Mouse (Mus musculus) hindbrain, postnatal 0 days (tissue): ENCODE measurements around the gene Fcamr. TPM values are rescaled to one million over a fixed set of nuclear protein-coding genes. Genes with fewer than 3 reads are reported as not detected.

ENCODE experiments used
- ATAC-seq: fragments of 200-750 bp; cut with Nextera tagmentation; 2 replicates; pipeline ENCODE4 v1.8.0; 2017; ENCODE audit warnings: mild to moderate bottlenecking, moderate TSS enrichment, moderate library complexity
- DNase-seq: peaks from one replicate; pipeline ENCODE4 v3.0.0-alpha.2; 2015; ENCODE audit warnings: low spot score
- H3K27ac ChIP-seq: fragments of 300-500 bp; sonication (generic); 2 replicates; pipeline ENCODE4 v1.5.1; 2014; ENCODE audit warnings: mild to moderate bottlenecking
- H3K27me3 ChIP-seq: fragments of 300-500 bp; sonication (generic); 2 replicates; pipeline ENCODE4 v1.6.1; 2014; ENCODE audit warnings: low read length, mixed read lengths; ENCODE audit not compliant: insufficient read depth
- H3K36me3 ChIP-seq: fragments of 300-500 bp; sonication (generic); 2 replicates; pipeline ENCODE4 v1.6.1; 2014; ENCODE audit warnings: low read length, mixed read lengths; ENCODE audit not compliant: insufficient read depth
- H3K4me1 ChIP-seq: fragments of 300-500 bp; sonication (generic); 2 replicates; pipeline ENCODE4 v1.6.1; 2014; ENCODE audit warnings: antibody characterized with exemption, low read length, mixed read lengths; ENCODE audit not compliant: insufficient read depth
- H3K4me2 ChIP-seq: fragments of 300-500 bp; sonication (generic); 2 replicates; pipeline ENCODE4 v1.6.1; 2014; ENCODE audit warnings: low read depth, mild to moderate bottlenecking, low read length, moderate library complexity, mixed read lengths
- H3K4me3 ChIP-seq: fragments of 300-500 bp; sonication (generic); 2 replicates; pipeline ENCODE4 v1.5.1; 2014; ENCODE audit warnings: low read length
- H3K9ac ChIP-seq: fragments of 300-500 bp; sonication (generic); replicated peaks from 2 replicates; pipeline ENCODE4 v1.6.1; 2014; ENCODE audit warnings: mild to moderate bottlenecking, low read length, moderate library complexity, mixed read lengths
- H3K9me3 ChIP-seq: fragments of 300-500 bp; sonication (generic); 2 replicates; pipeline ENCODE4 v1.6.1; 2016; ENCODE audit warnings: low read length, mixed read lengths
- CTCF ChIP-seq: IDR thresholded peaks from 2 replicates; pipeline ENCODE4 v1.5.1; 2016; ENCODE audit warnings: antibody characterized with exemption, control low read depth, low read depth
- WGBS: fragments of 180-500 bp; shearing (Covaris S2); extraction: QIAGEN DNeasy Blood & Tissue Kit; methylation state at CpG from one replicate; pipeline ENCODE4 v1.1.7; 2014; 5-methylcytosine and 5-hydroxymethylcytosine counted together
- polyA plus RNA-seq: library from polyadenylated mRNA; unstranded; fragments of >200 nt; fragmentation: Nextera tagmentation; extraction: Ambion mirVana; gene quantifications from 2 replicates; pipeline ENCODE4 v1.2.1, GENCODE M21; 2015
- total RNA-seq: library from RNA; depleted of rRNA; stranded (reverse); fragments of >200 nt; gene quantifications from 2 replicates; pipeline ENCODE4 v1.2.3, GENCODE M21; 2014

Gene Fcamr
- total and polyA plus RNA-seq, 2 experiments from 2014 or later: not detected

- no peaks in the 10 kb centered on the region for H3K36me3 ChIP-seq
Observed at GRCm38 (mm10) chr1:130787001-130787400, 13.7 kb upstream of the Fcamr start.

DNA sequence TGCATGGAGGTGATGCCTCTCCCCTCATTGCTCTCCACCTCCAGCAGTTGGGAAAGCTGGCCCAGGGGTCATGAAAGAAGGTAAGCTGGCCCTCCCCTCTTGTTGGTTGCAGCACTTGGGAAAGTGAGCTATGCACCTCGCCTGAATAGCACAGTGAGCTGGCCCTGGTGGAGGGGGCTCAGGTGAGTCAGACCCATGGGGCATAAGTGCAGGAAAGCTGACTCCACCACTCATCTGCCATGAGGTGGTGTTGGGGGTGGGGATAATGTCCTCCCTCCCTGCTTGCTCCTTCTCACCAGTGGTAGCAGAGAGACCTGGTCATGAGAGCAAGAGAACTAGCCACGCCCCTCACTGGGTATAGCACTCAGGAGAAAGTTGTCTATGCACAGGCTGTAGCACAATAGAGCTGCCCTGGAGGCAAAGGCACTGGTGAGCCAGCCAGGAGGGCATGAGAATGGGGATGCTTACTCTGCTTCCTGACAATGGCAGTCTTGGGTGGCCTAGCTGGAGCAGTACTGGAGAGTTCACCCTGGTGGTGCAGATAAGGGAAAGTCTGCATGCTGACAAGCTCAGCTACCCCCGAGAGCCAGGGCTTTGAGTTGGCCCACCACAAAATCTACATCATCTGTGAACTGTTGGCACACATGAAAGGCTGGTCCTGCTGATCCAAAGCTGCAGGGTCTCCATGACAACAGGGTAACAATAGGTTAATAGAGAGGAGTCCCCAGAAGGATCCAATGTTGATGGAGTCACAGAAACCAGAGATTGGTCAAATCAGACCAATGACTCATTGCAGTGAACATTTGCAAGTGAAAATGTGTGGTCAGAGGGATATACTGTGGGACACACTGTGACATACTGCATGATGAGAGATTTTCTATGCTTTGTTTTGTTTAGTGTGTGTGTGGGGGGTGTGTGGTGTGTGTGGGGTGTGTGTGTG, 10.9 kb upstream of the Fcamr start:
- Histone ChIP-seq H3K9ac (no peak overlapping the region), H3K27ac (no peak overlapping the region), H3K36me3 (no peaks in the 10 kb centered on the region), H3K4me2 (no peak overlapping the region), H3K4me3 (no peak overlapping the region), H3K9me3 (no peaks in the 10 kb centered on the region), H3K27me3 (no peaks in the 10 kb centered on the region), H3K4me1 (no peaks in the 10 kb centered on the region)
- no peak for TF ChIP-seq CTCF
- DNase-seq (no peak), ATAC-seq (peak; percentile 63)
- 55% methylated on average over 3 of the region's 3 CpGs for WGBS

More at GRCm38 (mm10) chr1:130787001-130787400, 13.7 kb upstream of the Fcamr start:
- ATAC-seq (no peak), DNase-seq (no peak)
- H3K27ac ChIP-seq: no peak overlapping the region
- peak; percentile 34; the same call in 1 of the 2 replicates for TF ChIP-seq CTCF
- no peak overlapping the region for H3K4me2 ChIP-seq
- no peaks in the 10 kb centered on the region for H3K27me3 ChIP-seq
- no peak overlapping the region for H3K9ac ChIP-seq
- no peaks in the 10 kb centered on the region for H3K9me3 ChIP-seq
- WGBS: 39% methylated on average over 4 of the region's 4 CpGs
- no peak overlapping the region for H3K4me3 ChIP-seq
- no peaks in the 10 kb centered on the region for H3K4me1 ChIP-seq

DNA sequence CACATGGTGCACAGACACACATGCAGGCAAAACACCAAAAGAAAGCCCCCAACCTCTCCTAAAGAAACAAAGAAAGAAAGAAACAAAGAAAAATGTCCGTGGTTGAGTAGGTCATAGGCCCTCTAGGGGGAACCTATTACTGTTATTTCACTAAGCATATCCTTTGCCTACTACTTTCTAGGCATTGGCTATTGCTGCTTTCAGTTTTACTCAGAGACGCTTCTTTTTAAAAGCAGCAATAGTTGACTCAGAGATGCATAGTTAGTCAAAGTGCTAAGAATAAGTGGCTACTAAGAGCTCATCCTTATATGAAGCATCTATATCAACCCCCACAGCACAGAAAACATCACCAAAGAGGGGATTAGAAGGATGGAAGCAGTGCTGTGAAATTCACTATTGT, 5.4 kb upstream of the Fcamr start:
- H3K27me3 ChIP-seq: no peaks in the 10 kb centered on the region
- H3K36me3 ChIP-seq: no peaks in the 10 kb centered on the region
- no peak overlapping the region for H3K4me2 ChIP-seq
- DNase-seq (no peak), ATAC-seq (no peak)
- WGBS: 68% methylated on average over 2 of the region's 2 CpGs
- H3K4me3 ChIP-seq: no peak overlapping the region
- no peak for TF ChIP-seq CTCF
- no peaks in the 10 kb centered on the region for H3K4me1 ChIP-seq
- H3K9ac ChIP-seq: no peak overlapping the region
- H3K9me3 ChIP-seq: no peaks in the 10 kb centered on the region
- H3K27ac ChIP-seq: no peak overlapping the region

DNA sequence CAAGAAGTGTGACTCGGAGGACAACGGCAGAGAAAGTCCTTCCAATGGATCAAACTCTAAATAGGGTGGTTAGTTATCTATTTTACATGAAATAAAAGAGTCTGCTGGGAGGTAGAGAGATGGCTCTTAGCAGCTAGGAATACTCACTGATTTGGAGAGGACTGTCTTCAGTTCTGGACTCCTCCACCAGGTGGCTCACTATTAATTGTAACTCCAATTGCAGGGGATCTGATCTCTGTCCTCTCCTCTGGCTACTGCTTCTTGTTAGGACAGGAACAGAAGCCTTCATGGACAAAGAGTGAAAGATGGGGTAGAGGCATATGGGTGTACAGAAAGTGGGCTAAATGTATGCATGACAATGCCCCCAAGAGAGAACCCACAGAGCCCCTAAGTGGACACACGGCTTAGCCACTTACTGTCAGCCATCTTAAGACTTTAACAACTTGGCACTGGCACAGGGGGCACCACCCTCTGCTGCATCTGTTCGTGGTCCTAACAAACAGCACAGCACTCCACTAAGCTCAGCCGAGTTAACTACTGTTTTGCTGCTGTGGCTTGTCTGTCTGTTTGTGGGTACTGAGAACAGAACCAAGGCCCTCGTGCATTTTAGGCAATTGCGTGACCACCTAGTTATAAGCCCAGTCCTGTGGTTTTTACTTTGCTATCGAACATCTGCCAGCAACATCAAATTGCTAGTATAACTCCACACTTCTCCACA, 3.6 kb upstream of the Fcamr start:
- TF ChIP-seq CTCF: peak; percentile 69
- ATAC-seq: peak; percentile 15; the same call in 1 of the 2 replicates
- H3K27me3 ChIP-seq: no peaks in the 10 kb centered on the region
- no peak overlapping the region for H3K27ac ChIP-seq
- H3K4me1 ChIP-seq: no peaks in the 10 kb centered on the region
- H3K4me2 ChIP-seq: no peak overlapping the region
- DNase-seq: peak; percentile 52
- H3K9ac ChIP-seq: no peak overlapping the region
- no peak overlapping the region for H3K4me3 ChIP-seq
- H3K36me3 ChIP-seq: no peaks in the 10 kb centered on the region
- 77% methylated on average over 8 of the region's 8 CpGs for WGBS
- H3K9me3 ChIP-seq: no peaks in the 10 kb centered on the region

GRCm38 (mm10) chr1:130798037-130798436, 2.7 kb upstream of the Fcamr start:
- no peak for DNase-seq
- WGBS: 67% methylated on average over 6 of the region's 6 CpGs
- no peak overlapping the region for H3K4me2 ChIP-seq

DNA sequence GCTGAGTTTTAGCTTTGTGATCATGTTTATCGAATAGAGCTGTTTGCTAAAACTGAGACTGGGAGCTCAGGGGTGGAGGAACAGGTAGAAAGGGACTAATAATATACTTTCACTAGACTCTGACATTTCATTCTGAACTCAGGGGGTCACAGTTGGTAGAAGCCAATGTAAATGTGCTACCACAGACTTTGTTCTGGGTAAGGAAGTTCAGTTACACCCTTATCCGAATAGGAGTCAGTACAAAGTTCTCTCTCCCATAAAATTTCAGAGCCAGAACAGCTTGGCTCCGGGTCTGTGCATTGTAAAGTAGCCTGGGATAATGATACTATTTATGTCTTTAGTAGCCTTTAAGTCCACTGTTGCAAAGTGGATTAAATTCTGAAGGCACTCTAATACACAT, 2.2 kb upstream of the Fcamr start:
- WGBS: 73% methylated on average over 3 of the region's 3 CpGs
- Histone ChIP-seq H3K27ac (no peak overlapping the region), H3K36me3 (no peaks in the 10 kb centered on the region), H3K4me3 (no peak overlapping the region), H3K4me1 (no peaks in the 10 kb centered on the region), H3K27me3 (no peaks in the 10 kb centered on the region), H3K9me3 (no peaks in the 10 kb centered on the region), H3K9ac (no peak overlapping the region), H3K4me2 (no peak overlapping the region)
- no peak for TF ChIP-seq CTCF
- DNase-seq (no peak), ATAC-seq (no peak)

More at GRCm38 (mm10) chr1:130798037-130798436, 2.7 kb upstream of the Fcamr start:
- H3K9me3 ChIP-seq: no peaks in the 10 kb centered on the region
- ATAC-seq: no peak
- no peak overlapping the region for H3K4me3 ChIP-seq
- H3K4me1 ChIP-seq: no peaks in the 10 kb centered on the region
- no peaks in the 10 kb centered on the region for H3K27me3 ChIP-seq
- no peaks in the 10 kb centered on the region for H3K36me3 ChIP-seq
- no peak overlapping the region for H3K27ac ChIP-seq
- no peak for TF ChIP-seq CTCF
- no peak overlapping the region for H3K9ac ChIP-seq
